Mouse (Mus musculus): ENCODE measurements around the gene Mettl6. TPM values are rescaled to one million over a fixed set of nuclear protein-coding genes. Genes with fewer than 3 reads are reported as not detected.

Mettl6 gene
- 61.7 and 65.9 TPM in 2 replicates for polyA plus RNA-seq (2014; fragmentation: Nextera tagmentation; extraction: Ambion mirVana)

- peak; percentile 92 for DNase-seq (ENCODE audit: low spot score)
- no peaks in the 10 kb centered on the region for H3K9me3 ChIP-seq (ENCODE audit: control insufficient read depth, low read length)
- H3K9ac ChIP-seq (ENCODE audit: low read length) = peak within 1 kb of the TSS; percentile 89
- WGBS = under 1% methylated on average over 49 of the region's 49 CpGs
- peaks cover 48% of the 10 kb centered on the region for H3K36me3 ChIP-seq (ENCODE audit: control insufficient read depth, insufficient read depth, low read length)
- H3K27me3 ChIP-seq (replicated peaks; ENCODE audit: control insufficient read depth, insufficient read depth, low read length) = no peaks in the 10 kb centered on the region
- H3K4me3 ChIP-seq (ENCODE audit: low read depth, low read length) = peak within 1 kb of the TSS; percentile 95
- peaks cover 26% of the 10 kb centered on the region for H3K4me1 ChIP-seq (replicated peaks; ENCODE audit: control insufficient read depth, insufficient read depth, low read length)
- peak within 1 kb of the TSS; percentile 70 for H3K4me2 ChIP-seq (ENCODE audit: low read length)
- H3K27ac ChIP-seq (ENCODE audit: low read depth) = peak within 1 kb of the TSS; percentile 85
- ATAC-seq (replicated peaks; ENCODE audit: low FRiP score, low TSS enrichment, low read depth) = peak; percentile 92
These were observed at the start of gene Mettl6 for GRCm38 (mm10) chr14:31494975-31495455. Gene Mettl6, minus strand, starts transcription at chr14:31495040.

GRCm38 (mm10) chr14:31543885-31544442 lies 49.1 kb upstream of the Mettl6 start:
- Histone ChIP-seq H3K4me1 (replicated peaks; ENCODE audit: control insufficient read depth, insufficient read depth, low read length) (no peaks in the 10 kb centered on the region), H3K36me3 (ENCODE audit: control insufficient read depth, insufficient read depth, low read length) (no peaks in the 10 kb centered on the region), H3K9ac (ENCODE audit: low read length) (no peak overlapping the region), H3K4me2 (ENCODE audit: low read length) (no peak overlapping the region), H3K27me3 (replicated peaks; ENCODE audit: control insufficient read depth, insufficient read depth, low read length) (no peaks in the 10 kb centered on the region), H3K4me3 (ENCODE audit: low read depth, low read length) (no peak overlapping the region), H3K27ac (ENCODE audit: low read depth) (no peak overlapping the region), H3K9me3 (ENCODE audit: control insufficient read depth, low read length) (no peaks in the 10 kb centered on the region)
- DNase-seq (ENCODE audit: low spot score) (no peak), ATAC-seq (replicated peaks; ENCODE audit: low FRiP score, low TSS enrichment, low read depth) (no peak)
- 65% methylated on average over 11 of the region's 11 CpGs for WGBS

GRCm38 (mm10) chr14:31537298-31537697 lies 42.5 kb upstream of the Mettl6 start:
- no peak for ATAC-seq (replicated peaks; ENCODE audit: low FRiP score, low TSS enrichment, low read depth)
- H3K4me1 ChIP-seq (replicated peaks; ENCODE audit: control insufficient read depth, insufficient read depth, low read length) = no peaks in the 10 kb centered on the region
- H3K4me2 ChIP-seq (ENCODE audit: low read length) = no peak overlapping the region

GRCm38 (mm10) chr14:31532656-31533055 lies 37.8 kb upstream of the Mettl6 start:
- Histone ChIP-seq H3K4me2 (ENCODE audit: low read length) (no peak overlapping the region), H3K4me1 (replicated peaks; ENCODE audit: control insufficient read depth, insufficient read depth, low read length) (no peaks in the 10 kb centered on the region), H3K27me3 (replicated peaks; ENCODE audit: control insufficient read depth, insufficient read depth, low read length) (no peaks in the 10 kb centered on the region), H3K27ac (ENCODE audit: low read depth) (no peak overlapping the region), H3K9ac (ENCODE audit: low read length) (no peak overlapping the region), H3K4me3 (ENCODE audit: low read depth, low read length) (no peak overlapping the region), H3K36me3 (ENCODE audit: control insufficient read depth, insufficient read depth, low read length) (no peaks in the 10 kb centered on the region), H3K9me3 (ENCODE audit: control insufficient read depth, low read length) (no peaks in the 10 kb centered on the region)
- 69% methylated on average over 3 of the region's 3 CpGs for WGBS
- no peak for DNase-seq (ENCODE audit: low spot score)
- ATAC-seq (replicated peaks; ENCODE audit: low FRiP score, low TSS enrichment, low read depth) = no peak

More at GRCm38 (mm10) chr14:31537298-31537697, 42.5 kb upstream of the Mettl6 start:
- DNase-seq (ENCODE audit: low spot score) = no peak
- no peaks in the 10 kb centered on the region for H3K27me3 ChIP-seq (replicated peaks; ENCODE audit: control insufficient read depth, insufficient read depth, low read length)
- H3K36me3 ChIP-seq (ENCODE audit: control insufficient read depth, insufficient read depth, low read length) = no peaks in the 10 kb centered on the region
- WGBS = 69% methylated on average over 6 of the region's 6 CpGs
- H3K27ac ChIP-seq (ENCODE audit: low read depth) = no peak overlapping the region
- H3K9ac ChIP-seq (ENCODE audit: low read length) = no peak overlapping the region
- no peaks in the 10 kb centered on the region for H3K9me3 ChIP-seq (ENCODE audit: control insufficient read depth, low read length)
- no peak overlapping the region for H3K4me3 ChIP-seq (ENCODE audit: low read depth, low read length)

GRCm38 (mm10) chr14:31531506-31532148 lies 36.8 kb upstream of the Mettl6 start:
- Histone ChIP-seq H3K9me3 (ENCODE audit: control insufficient read depth, low read length) (no peaks in the 10 kb centered on the region), H3K27me3 (replicated peaks; ENCODE audit: control insufficient read depth, insufficient read depth, low read length) (no peaks in the 10 kb centered on the region), H3K27ac (ENCODE audit: low read depth) (no peak overlapping the region), H3K4me2 (ENCODE audit: low read length) (no peak overlapping the region), H3K36me3 (ENCODE audit: control insufficient read depth, insufficient read depth, low read length) (no peaks in the 10 kb centered on the region), H3K4me1 (replicated peaks; ENCODE audit: control insufficient read depth, insufficient read depth, low read length) (no peaks in the 10 kb centered on the region), H3K4me3 (ENCODE audit: low read depth, low read length) (no peak overlapping the region), H3K9ac (ENCODE audit: low read length) (no peak overlapping the region)
- no peak for ATAC-seq (replicated peaks; ENCODE audit: low FRiP score, low TSS enrichment, low read depth)
- 65% methylated on average over 12 of the region's 12 CpGs for WGBS
- no peak for DNase-seq (ENCODE audit: low spot score)

- whole genome bisulfite sequencing = 76% methylated on average over 4 of the region's 4 CpGs
- Histone ChIP-seq H3K4me3 (ENCODE audit: low read depth, low read length) (no peak overlapping the region), H3K27ac (ENCODE audit: low read depth) (no peak overlapping the region), H3K4me1 (replicated peaks; ENCODE audit: control insufficient read depth, insufficient read depth, low read length) (no peaks in the 10 kb centered on the region), H3K36me3 (ENCODE audit: control insufficient read depth, insufficient read depth, low read length) (no peaks in the 10 kb centered on the region), H3K9me3 (ENCODE audit: control insufficient read depth, low read length) (no peaks in the 10 kb centered on the region), H3K4me2 (ENCODE audit: low read length) (no peak overlapping the region), H3K27me3 (replicated peaks; ENCODE audit: control insufficient read depth, insufficient read depth, low read length) (no peaks in the 10 kb centered on the region), H3K9ac (ENCODE audit: low read length) (no peak overlapping the region)
- DNase-seq (ENCODE audit: low spot score) = no peak
- ATAC-seq (replicated peaks; ENCODE audit: low FRiP score, low TSS enrichment, low read depth) = no peak
These were observed 36.0 kb upstream of the Mettl6 start for GRCm38 (mm10) chr14:31530847-31531246.

- H3K9me3 ChIP-seq (ENCODE audit: control insufficient read depth, low read length) = no peaks in the 10 kb centered on the region
- no peak overlapping the region for H3K27ac ChIP-seq (ENCODE audit: low read depth)
- H3K36me3 ChIP-seq (ENCODE audit: control insufficient read depth, insufficient read depth, low read length) = no peaks in the 10 kb centered on the region
- no peak overlapping the region for H3K4me3 ChIP-seq (ENCODE audit: low read depth, low read length)
- H3K27me3 ChIP-seq (replicated peaks; ENCODE audit: control insufficient read depth, insufficient read depth, low read length) = no peaks in the 10 kb centered on the region
- DNase-seq (ENCODE audit: low spot score) = no peak
- H3K4me2 ChIP-seq (ENCODE audit: low read length) = no peak overlapping the region
- H3K4me1 ChIP-seq (replicated peaks; ENCODE audit: control insufficient read depth, insufficient read depth, low read length) = no peaks in the 10 kb centered on the region
- ATAC-seq (replicated peaks; ENCODE audit: low FRiP score, low TSS enrichment, low read depth) = no peak
- WGBS = 80% methylated on average over 7 of the region's 7 CpGs
- H3K9ac ChIP-seq (ENCODE audit: low read length) = no peak overlapping the region
These were observed 30.4 kb upstream of the Mettl6 start for GRCm38 (mm10) chr14:31525040-31525810.

GRCm38 (mm10) chr14:31521318-31521717 lies 26.5 kb upstream of the Mettl6 start:
- no peak for DNase-seq (ENCODE audit: low spot score)
- H3K4me3 ChIP-seq (ENCODE audit: low read depth, low read length) = no peak overlapping the region
- WGBS = 48% methylated on average over 2 of the region's 2 CpGs
- no peaks in the 10 kb centered on the region for H3K36me3 ChIP-seq (ENCODE audit: control insufficient read depth, insufficient read depth, low read length)
- H3K27me3 ChIP-seq (replicated peaks; ENCODE audit: control insufficient read depth, insufficient read depth, low read length) = no peaks in the 10 kb centered on the region
- no peaks in the 10 kb centered on the region for H3K4me1 ChIP-seq (replicated peaks; ENCODE audit: control insufficient read depth, insufficient read depth, low read length)
- H3K9ac ChIP-seq (ENCODE audit: low read length) = no peak overlapping the region
- no peak overlapping the region for H3K4me2 ChIP-seq (ENCODE audit: low read length)
- H3K27ac ChIP-seq (ENCODE audit: low read depth) = no peak overlapping the region
- H3K9me3 ChIP-seq (ENCODE audit: control insufficient read depth, low read length) = no peaks in the 10 kb centered on the region
- no peak for ATAC-seq (replicated peaks; ENCODE audit: low FRiP score, low TSS enrichment, low read depth)

Measured in intestine, embryonic 14.5 days (tissue).